Mouse (Mus musculus) Patski (cell line): ENCODE data around the gene Agpat1. TPM values are rescaled to one million over a fixed set of nuclear protein-coding genes. Genes with fewer than 3 reads are reported as not detected.

Source experiments
- ATAC-seq: fragments of 100-300 bp; one replicate; pipeline ENCODE4 v1.8.0; 2021
- CTCF ChIA-PET: fragments of 350-600 bp; sonication (Branson Sonifier 250); formaldehyde crosslinking; loops from one replicate; lab custom pipeline; 2022; ENCODE audit warnings: inconsistent platforms; lab: Charles Lee
- POLR2A ChIA-PET: fragments of 350-600 bp; sonication (Branson Sonifier 250); formaldehyde crosslinking; loops from one replicate; lab custom pipeline; 2022; ENCODE audit warnings: antibody characterized with exemption, inconsistent platforms; lab: Charles Lee
- DNase-seq: peaks from one replicate; pipeline ENCODE4 v3.0.0-alpha.2; 2011; ENCODE audit warnings: low read depth, low spot score
- H3K27me3 ChIP-seq: fragments of 371-371 bp; one replicate; pipeline ENCODE4 v1.5.1; 2021
- CTCF ChIP-seq: fragments of 100-300 bp; IDR thresholded peaks from one replicate; pipeline ENCODE4 v1.5.1; 2021
- in situ Hi-C: fragments of 300-500 bp; cut with MboI; formaldehyde crosslinking; loops from 3 replicates; pipeline ENCODE4 v1.11.1; 2018; ENCODE audit warnings: low pct_unique_long_range_greater_than_20kb, mixed read lengths
- polyA plus RNA-seq: library from polyadenylated mRNA; unstranded; gene quantifications from one replicate; pipeline ENCODE4 v1.2.3, GENCODE M21; 2021

Agpat1 gene
- polyA plus RNA-seq, 1 experiment from 2014 or later = 128 TPM

DNA sequence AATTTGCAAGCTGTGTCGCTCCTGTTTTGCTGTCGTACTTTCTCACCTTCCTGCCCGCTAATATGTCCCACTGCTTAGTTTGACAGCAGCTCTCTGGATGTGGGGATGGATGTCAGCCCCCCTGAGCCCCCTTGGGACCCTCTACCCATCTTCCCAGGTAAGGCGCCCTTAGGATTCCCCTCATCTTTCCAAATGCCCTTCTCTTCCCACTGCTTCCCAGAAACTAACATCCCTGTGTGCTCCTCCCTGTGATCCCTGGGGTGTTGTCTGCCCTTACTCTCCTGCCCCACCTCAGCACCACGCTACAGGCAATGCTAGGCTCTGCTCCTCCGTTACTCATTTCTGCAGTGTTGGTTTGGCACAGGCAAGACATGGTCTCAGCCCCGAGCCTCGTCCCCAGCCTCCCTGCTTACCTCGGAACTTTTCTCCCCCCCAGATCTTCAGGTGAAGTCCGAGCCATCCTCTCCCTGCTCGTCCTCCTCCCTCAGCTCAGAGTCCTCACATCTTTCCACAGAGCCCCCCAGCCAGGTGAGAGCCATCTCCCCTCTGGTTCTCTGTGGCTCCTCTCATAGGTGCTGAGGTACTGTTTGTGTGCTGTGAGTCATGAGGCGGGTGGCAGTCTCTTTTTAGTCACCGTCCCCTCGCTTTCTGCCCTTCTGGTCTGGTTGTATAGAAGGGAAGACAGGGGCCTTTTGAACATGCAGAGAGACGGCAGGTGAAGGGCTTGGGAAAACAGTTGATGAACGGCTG is 44.3 kb downstream of the Agpat1 start:
- CTCF ChIA-PET = interaction anchor here (1.3 kb wide), 1 partner anchor 29 kb away, joined by 4 read pairs; no protein-coding TSS in a partner anchor
- ATAC-seq (no peak), DNase-seq (no peak)
- H3K27me3 ChIP-seq = no peaks in the 10 kb centered on the region
- POLR2A ChIA-PET = no interaction called here
- in situ Hi-C loops = loop anchor here (25.0 kb wide), 1 partner anchor 489 kb away; the partner anchor contains the start of genes Apom, Bag6 and D17H6S53E
- no peak for TF ChIP-seq CTCF

DNA sequence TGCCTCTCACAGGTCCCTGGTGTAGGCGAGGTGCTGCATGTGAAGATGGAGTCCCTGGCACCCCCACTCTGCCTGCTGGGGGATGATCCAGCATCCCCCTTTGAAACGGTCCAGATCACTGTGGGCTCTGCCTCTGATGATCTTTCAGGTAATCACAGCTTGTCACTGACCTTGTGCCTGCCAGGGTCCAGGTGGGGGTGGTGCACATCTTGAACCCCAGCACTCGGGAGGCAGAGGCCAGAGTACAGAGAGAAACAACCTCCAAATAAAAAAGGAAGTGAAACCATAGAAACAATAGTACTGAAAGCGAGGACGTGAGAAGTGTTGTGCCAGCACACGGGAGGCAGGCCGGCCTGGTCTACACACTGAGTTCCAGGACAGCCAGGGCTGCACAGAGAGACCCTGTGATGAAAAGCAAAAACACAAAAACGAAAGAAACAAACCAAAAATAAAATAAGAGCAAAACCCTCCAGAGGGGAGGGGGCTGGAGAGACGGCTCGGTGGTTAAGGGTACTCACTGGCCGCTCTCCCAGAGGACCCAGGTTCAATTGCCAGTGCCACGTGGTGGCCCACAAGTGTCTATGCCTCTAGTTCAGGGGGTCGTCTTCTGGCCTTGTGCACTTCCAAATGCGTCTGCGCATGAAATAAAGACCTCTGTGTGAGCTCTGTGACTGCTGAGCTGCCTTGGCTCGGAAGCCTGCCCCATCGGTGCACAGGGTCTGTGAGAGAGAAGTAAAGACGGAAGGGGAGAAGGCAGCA is 45.2 kb downstream of the Agpat1 start:
- no peak for DNase-seq
- in situ Hi-C loops = loop anchor here (25.0 kb wide), 1 partner anchor 488 kb away; the partner anchor contains the start of genes Apom, Bag6 and D17H6S53E
- no peaks in the 10 kb centered on the region for H3K27me3 ChIP-seq
- ChIA-PET CTCF (interaction anchor here (1.1 kb wide), 1 partner anchor 8 kb away, joined by 3 read pairs; no protein-coding TSS in a partner anchor), POLR2A (interaction anchor here (0.8 kb wide), 1 partner anchor 31 kb away, joined by 3 read pairs; no protein-coding TSS in a partner anchor)
- TF ChIP-seq CTCF = no peak
- ATAC-seq = no peak

DNA sequence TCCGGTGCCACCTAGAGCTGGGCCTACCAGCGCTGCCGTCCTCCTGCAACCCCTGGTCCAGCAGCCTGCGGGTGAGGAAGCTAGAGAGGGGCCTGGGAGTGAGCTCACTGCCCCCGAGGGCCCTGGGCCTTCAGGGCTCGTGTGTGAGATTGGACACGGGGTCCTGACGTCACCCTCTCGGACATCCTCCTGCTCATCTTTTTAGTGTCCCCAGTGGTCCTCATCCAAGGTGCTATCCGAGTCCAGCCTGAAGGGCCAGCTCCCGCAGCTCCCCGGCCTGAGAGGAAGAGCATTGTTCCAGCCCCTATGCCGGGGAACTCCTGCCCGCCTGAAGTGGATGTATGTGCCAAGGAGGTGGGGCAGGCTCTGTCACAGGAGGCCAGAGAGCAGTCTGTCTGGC is 46.7 kb downstream of the Agpat1 start:
- DNase-seq (no peak), ATAC-seq (no peak)
- ChIA-PET CTCF (interaction anchor here (2.3 kb wide), 1 partner anchor 32 kb away, joined by 7 read pairs; no protein-coding TSS in a partner anchor), POLR2A (interaction anchor here (1.2 to 1.4 kb wide), 3 partner anchors 24 to 45 kb away, joined by 3 to 7 read pairs (median 3); no protein-coding TSS in a partner anchor)
- TF ChIP-seq CTCF = no peak
- no peaks in the 10 kb centered on the region for H3K27me3 ChIP-seq
- in situ Hi-C loops = no loop called here

DNA sequence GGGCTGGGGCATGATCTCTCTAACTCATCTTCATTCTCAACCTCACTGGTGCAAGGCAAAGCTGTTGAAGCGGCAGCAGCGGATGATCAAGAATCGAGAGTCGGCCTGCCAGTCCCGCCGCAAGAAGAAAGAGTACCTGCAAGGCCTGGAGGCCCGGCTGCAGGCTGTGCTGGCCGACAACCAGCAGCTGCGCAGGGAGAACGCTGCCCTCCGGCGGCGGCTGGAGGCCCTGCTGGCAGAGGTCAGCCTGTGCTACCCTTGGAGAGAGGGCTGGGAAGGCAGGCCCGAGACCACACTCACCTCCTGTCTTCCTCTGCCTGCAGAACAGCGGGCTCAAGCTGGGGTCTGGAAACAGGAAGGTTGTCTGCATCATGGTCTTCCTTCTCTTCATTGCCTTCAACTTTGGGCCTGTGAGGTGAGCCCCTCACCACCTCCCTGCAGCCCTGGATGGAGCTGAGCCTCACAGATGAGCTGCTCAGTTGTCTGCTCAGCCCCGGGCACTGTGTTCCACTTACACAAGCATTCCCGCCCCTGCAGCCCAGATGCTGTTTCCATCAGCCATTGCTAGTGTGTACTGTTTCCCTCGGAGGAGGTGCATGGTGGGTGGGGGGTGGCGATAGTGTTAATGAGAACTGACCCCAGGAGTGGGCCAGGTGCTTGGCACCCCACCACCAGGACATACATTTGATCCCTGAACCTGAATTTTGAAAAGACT is 47.6 kb downstream of the Agpat1 start:
- ATAC-seq (no peak), DNase-seq (no peak)
- in situ Hi-C loops = no loop called here
- no peaks in the 10 kb centered on the region for H3K27me3 ChIP-seq
- TF ChIP-seq CTCF = no peak
- CTCF ChIA-PET = interaction anchor here (2.3 kb wide), 1 partner anchor 33 kb away, joined by 7 read pairs; no protein-coding TSS in a partner anchor
- POLR2A ChIA-PET = interaction anchor here (1.2 to 1.4 kb wide), 2 partner anchors 25 to 46 kb away, joined by 3 to 7 read pairs; no protein-coding TSS in a partner anchor

DNA sequence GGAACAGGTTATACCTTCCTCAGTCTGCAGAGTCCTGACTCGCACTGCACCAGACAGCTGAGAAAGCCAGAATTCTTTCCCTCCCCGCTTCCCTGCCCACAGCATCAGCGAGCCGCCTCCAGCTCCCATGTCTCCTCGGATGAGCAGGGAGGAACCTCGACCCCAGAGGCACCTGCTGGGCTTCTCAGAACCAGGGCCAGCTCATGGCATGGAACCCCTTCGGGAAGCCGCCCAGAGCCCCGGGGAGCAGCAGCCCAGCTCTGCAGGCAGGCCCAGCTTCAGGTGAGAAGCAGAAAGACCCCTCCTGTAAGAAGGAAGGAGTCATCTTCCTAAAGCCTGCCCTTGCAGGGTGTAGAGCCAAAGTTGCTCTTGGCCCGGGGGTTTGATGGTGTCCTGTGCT is 48.5 kb downstream of the Agpat1 start:
- no peak for TF ChIP-seq CTCF
- in situ Hi-C loops = no loop called here
- DNase-seq (no peak), ATAC-seq (no peak)
- H3K27me3 ChIP-seq = no peaks in the 10 kb centered on the region
- CTCF ChIA-PET = interaction anchor here (1.3 to 2.3 kb wide), 2 partner anchors 26 to 34 kb away, joined by 5 to 7 read pairs; no protein-coding TSS in a partner anchor
- POLR2A ChIA-PET = no interaction called here

DNA sequence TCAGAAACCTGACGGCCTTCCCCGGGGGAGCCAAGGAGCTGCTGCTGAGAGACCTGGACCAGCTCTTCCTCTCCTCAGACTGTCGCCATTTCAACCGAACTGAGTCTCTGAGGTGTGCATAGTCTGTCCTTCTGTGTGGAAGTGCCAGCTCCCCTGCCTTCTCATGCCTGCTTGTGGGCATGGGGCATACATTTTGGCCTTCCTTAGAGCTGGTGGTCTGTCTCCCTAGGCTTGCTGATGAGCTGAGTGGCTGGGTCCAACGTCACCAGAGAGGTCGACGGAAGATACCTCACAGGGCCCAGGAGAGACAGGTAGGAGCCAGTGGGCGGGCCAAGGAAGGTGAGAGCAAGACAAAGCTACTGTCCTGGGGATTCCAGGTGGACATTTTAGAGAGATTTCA is 48.9 kb downstream of the Agpat1 start:
- ATAC-seq (no peak), DNase-seq (no peak)
- TF ChIP-seq CTCF = no peak
- ChIA-PET CTCF (interaction anchor here (1.3 to 2.3 kb wide), 3 partner anchors 27 to 59 kb away, joined by 5 to 7 read pairs (median 5); no protein-coding TSS in a partner anchor), POLR2A (no interaction called here)
- in situ Hi-C loops = no loop called here
- H3K27me3 ChIP-seq = no peaks in the 10 kb centered on the region

DNA sequence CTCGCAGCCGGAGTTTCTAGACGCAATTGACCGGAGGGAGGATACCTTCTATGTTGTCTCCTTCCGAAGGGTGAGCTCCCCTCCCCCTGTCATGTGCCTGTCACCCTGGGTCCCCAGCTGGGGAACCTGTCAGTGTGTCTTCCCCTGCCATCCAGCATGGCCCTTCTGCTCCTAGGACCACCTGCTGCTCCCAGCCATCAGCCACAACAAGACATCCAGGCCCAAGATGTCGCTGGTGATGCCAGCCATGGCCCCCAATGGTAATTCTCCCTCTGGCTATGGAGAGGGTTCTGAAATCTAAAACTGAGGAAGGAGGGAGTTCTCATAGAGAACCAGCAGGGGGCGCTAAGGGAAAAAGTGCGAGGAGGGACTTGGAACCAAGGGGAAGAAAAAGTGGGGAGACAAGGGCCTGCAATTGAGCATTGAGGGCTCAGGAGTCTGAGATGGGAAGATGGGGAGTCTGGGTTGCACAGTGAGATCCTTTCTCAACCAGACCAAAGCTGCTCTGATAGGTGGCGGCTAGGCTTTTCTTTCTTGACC is 49.8 kb downstream of the Agpat1 start:
- CTCF ChIA-PET = interaction anchor here (1.3 to 1.4 kb wide), 2 partner anchors 27 to 58 kb away, joined by 5 read pairs; no protein-coding TSS in a partner anchor
- in situ Hi-C loops = no loop called here
- no peak for TF ChIP-seq CTCF
- H3K27me3 ChIP-seq = no peaks in the 10 kb centered on the region
- DNase-seq (no peak), ATAC-seq (no peak)
- POLR2A ChIA-PET = no interaction called here

DNA sequence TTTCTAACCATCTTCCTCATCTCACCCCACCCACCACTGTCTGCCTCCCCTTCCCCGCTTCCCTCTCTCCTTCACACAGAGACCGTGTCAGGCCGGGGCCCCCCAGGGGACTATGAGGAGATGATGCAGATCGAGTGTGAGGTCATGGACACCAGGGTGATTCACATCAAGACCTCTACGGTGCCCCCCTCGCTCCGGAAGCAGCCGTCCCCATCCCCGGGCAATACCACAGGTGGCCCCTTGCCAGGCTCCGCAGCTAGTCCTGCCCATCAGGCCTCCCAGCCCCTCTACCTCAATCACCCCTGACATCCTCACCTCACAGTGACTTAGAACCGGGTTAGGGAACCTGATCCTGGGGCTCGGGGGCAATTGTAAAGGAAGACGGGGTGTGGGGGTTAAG is 50.3 kb downstream of the Agpat1 start:
- in situ Hi-C loops = no loop called here
- TF ChIP-seq CTCF = no peak
- no peak for ATAC-seq

DNA sequence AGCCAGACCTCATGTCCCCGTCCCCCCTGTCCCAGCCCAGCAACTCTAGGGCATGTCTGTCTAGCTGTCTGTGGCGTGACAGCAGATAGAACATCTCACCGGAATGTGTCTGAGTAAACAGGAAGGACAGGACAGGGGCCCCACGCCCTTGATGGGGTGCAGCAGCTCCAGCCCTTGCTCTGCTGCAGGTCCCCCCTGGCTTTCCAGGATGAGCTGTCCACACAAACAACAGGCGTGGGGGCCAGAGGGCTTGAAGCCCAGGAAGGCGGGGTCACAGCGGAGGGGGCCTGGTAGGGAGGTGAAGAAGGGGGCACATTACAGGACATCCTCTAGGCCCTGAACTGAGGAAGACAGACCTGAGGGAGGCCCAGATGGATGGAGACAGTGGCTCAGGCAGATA is 51.1 kb downstream of the Agpat1 start:
- POLR2A ChIA-PET = interaction anchor here (0.7 to 1.2 kb wide), 2 partner anchors 9 to 29 kb away, joined by 3 read pairs; no protein-coding TSS in a partner anchor
- no peak for DNase-seq
- H3K27me3 ChIP-seq = no peaks in the 10 kb centered on the region
- no peak for TF ChIP-seq CTCF
- peak; percentile 20 for ATAC-seq
- in situ Hi-C loops = no loop called here
- CTCF ChIA-PET = interaction anchor here (1.0 to 2.3 kb wide), 5 partner anchors 11 to 57 kb away, joined by 3 to 7 read pairs (median 4); partner anchors contain the start of gene Fkbpl

More for the DNA sequence above, 50.3 kb downstream of the Agpat1 start:
- POLR2A ChIA-PET = no interaction called here
- no peaks in the 10 kb centered on the region for H3K27me3 ChIP-seq
- CTCF ChIA-PET = interaction anchor here (1.4 kb wide), 1 partner anchor 58 kb away, joined by 5 read pairs; no protein-coding TSS in a partner anchor
- no peak for DNase-seq
